Mouse (Mus musculus) bone marrow macrophage, adult 2 months (primary cell): ENCODE results near the gene Ddx18.

Experiments used
- CTCF ChIP-seq: IDR thresholded peaks from 2 replicates; pipeline ENCODE4 v1.5.1; 2012; ENCODE audit warnings: low read depth, mild to moderate bottlenecking, low read length, moderate library complexity
- POLR2A ChIP-seq: IDR thresholded peaks from 2 replicates; pipeline ENCODE4 v1.6.1; 2012; ENCODE audit warnings: mild to moderate bottlenecking, low read depth, low read length, borderline replicate concordance

GRCm38 (mm10) chr1:121596951-121597625 lies 29.3 kb upstream of the Ddx18 start:
- TF ChIP-seq POLR2A (no peak), CTCF (no peak)
